Mouse (Mus musculus) cerebellum, adult 8-10 months (tissue): ENCODE data around the gene Nono.

Experiments used
- DNase-seq: peaks from one replicate; pipeline ENCODE4 v3.0.0; 2022

Gene Nono

GRCm38 (mm10) chrX:101429142-101429949 lies at the start of gene Nono:
Nono (plus strand) TSS chrX:101429318.
- peak; percentile 73 for DNase-seq

GRCm38 (mm10) chrX:101379744-101380143 lies 49.4 kb upstream of the Nono start:
- no peak for DNase-seq

DNA sequence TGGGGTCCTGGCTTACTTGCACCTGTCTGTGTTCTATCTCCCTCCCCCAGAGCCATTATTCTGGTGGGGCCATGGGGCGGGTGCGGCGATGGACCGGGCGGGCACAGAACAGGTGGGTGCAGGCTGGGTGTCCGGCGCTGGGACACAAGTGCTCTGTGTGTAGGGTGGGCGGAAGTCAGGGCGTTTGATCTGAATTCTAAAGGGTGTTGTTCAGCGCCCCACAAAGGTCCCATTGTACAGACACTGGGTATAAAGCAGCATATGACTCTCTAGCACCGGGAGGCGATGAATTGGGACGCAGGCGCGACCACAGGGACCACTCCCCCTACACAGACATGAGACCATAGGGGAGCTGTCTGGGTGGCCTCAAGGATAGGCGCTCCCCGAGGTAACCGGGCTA lies 45.7 kb upstream of the Nono start:
- DNase-seq: no peak

DNA sequence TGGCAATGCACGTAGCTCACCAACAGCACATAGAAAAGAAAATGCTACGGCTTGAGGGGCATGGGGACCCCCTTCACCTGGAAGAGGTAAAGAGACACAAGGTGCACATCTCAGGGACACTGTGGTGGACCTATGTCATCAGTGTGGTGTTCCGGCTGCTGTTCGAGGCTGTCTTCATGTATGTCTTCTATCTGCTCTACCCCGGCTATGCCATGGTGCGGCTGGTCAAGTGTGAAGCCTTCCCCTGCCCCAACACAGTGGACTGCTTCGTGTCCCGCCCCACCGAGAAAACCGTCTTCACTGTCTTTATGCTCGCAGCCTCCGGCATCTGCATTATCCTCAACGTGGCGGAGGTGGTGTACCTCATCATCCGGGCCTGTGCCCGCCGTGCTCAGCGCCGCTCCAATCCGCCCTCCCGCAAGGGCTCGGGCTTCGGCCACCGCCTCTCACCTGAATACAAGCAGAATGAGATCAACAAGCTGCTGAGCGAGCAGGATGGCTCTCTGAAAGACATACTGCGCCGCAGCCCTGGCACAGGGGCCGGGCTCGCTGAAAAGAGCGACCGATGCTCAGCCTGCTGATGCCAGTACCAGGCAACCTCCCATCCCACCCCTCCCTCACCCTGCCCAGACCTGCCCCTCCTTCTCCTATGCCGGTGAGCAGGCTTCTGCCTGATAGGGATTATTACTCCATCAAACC lies 44.5 kb upstream of the Nono start:
- peak; percentile 23 for DNase-seq

GRCm38 (mm10) chrX:101386222-101386621 lies 42.9 kb upstream of the Nono start:
- DNase-seq: no peak

DNA sequence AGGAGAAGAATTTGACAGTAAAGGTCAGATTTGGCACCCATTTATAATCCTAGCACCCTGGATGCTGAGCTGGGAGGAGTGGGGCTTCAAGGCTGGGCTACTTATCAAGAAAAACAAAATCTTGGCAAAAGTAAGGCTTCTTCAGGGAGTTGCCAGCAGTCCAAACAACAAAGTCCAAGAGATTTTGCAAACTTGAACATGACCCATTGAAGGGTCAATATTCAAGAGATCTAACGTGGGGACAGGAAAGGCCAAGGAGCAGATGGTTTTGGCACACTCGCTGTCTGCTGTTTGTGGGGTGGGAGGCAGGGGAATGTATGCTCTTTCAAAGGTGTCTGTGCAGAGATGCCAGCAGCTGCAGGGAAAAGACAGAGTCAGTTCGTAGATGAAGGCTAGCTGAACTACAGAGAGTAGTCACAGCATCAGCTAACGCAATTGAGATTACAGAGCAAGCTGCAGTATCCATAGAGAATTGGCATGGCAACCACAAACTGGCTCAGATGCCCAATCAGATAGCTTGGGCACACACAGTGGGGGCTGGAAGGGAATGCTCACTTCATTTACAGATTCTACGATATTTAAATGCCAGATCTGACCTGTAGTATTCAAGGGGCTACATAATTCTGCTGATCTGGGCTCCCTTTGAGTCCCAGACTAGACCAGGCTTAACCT lies 40.1 kb upstream of the Nono start:
- no peak for DNase-seq

DNA sequence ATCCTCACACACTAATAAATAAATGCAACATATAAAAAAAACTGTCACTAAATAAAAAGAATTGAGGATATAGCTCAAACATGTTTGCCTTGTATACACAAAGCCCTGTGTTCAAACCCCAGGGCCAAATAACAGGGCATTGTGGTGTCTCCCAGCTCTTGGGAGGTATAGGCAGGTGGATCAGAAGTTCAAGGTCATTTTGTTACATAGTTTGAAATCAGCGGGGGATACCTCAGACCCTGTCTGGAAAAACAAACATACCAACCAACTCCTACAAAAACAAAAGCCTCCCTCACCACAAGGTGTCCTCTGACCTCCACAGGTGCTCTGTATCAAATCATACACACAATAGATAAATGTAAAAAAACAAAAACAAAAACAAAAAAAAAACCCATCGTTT lies 34.8 kb upstream of the Nono start:
- no peak for DNase-seq

GRCm38 (mm10) chrX:101396459-101396858 lies 32.7 kb upstream of the Nono start:
- DNase-seq: no peak

DNA sequence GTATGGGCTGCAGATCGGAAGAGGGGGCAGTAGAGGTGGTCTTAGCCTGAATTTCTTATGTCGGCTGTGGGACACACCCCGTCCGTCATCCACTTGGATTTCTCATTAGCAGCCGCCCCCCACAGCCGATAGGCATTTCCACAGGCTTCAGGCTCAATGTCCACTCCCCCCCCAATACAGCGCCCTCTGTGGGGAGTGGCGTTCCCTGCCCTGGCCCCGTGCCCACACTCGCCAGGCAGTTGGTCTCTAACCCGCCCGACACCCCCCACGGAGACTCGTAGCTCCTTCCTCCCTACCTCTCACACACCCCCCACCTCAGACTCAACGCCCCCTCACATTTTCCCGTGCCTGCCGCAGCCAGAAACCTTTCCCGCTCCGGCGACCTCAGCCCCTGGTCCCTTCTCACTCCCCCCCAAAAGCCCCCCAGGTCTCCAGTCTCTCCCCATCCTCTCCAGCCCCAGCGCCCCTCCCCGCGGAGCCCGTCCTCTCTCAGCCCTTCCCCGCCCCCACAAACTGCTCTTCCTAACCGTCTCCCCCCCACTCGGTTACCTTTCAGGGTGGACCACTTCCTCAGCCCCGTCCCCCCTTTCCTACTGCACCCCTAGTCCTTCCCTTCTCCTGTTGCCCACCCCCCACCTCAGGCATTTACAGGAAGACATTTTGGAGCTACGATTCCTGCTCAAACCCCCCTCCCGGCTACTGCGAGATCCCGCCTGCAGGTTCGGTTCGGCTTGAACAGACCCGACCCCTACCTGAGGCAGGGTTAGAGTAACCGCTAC lies 10.0 kb upstream of the Nono start:
- DNase-seq: peak; percentile 55

- peak; percentile 82 for DNase-seq
Measured at GRCm38 (mm10) chrX:101419725-101420699, 9.1 kb upstream of the Nono start.

- DNase-seq: no peak
Measured at GRCm38 (mm10) chrX:101420700-101421095, 8.4 kb upstream of the Nono start, which contains the start of gene Zmym3. Zmym3 (minus strand) TSS chrX:101420849.

- no peak for DNase-seq
Measured at GRCm38 (mm10) chrX:101423462-101423861, 5.7 kb upstream of the Nono start.

DNA sequence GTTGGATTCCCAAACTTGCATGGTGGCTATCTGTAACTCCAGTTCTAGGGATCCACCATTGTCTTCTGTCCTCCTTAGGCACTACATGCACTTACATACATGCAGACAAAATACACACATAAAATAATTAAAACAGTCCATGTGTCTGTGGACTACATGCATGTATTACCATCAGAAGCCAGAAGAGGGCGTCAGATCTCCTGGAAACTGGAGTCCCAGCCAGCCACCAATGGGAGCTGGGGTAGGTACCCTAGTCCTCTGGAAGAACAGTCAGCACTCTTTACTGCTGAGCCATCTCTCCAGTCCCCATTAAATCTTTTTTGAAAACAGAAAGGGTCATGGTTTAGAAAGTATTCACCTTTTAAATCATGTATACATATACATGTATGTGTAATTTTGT lies 1.3 kb upstream of the Nono start:
- peak; percentile 17 for DNase-seq

- DNase-seq: no peak
Measured at GRCm38 (mm10) chrX:101428785-101429141, 355 bp upstream of the Nono start.

DNA sequence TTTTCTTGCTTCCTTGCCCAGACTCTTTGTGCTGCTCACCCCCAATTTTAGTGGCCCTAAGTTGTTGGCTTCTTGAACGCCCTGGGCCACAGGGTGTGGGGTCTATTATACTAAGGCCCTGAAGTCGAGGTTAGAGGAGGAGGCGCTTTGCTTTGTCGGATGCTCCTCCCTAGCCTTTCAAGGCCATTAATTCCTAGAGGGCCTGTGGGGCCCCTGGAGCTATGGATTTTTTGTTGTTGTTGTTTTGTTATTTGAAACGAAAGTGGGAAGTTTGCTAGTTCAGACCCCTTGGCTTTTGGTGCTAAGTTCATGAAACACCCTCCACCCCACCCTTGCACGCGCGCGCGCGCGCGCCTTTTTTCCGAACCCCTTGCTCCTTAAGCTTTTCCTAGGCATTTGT lies 858 bp downstream of the Nono start:
- no peak for DNase-seq

- DNase-seq: no peak
Measured at GRCm38 (mm10) chrX:101448886-101449475, 19.9 kb downstream of the Nono start, which contains the start of gene Itgb1bp2. Itgb1bp2 (plus strand) TSS chrX:101449088.

DNA sequence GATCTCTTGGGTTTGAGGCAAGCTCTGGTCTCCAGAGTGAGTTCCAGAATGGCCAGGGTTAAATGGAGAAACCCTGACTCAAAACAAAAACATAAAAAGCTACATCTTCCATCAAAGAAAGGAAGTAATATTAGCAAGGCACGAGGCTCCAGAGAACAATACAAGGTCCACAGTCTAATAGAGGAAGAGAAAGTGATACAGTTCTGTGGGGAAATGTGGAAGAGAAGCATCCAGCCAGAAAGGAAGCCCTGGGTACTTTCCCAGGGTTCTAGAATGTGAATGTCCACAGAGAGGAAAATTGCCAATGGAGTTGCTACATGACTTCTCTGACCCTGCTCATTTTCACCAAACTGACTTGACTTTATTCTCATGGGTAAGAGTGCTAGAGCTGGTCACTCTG lies 22.0 kb downstream of the Nono start:
- DNase-seq: no peak

GRCm38 (mm10) chrX:101451591-101451990 lies 22.5 kb downstream of the Nono start:
- no peak for DNase-seq

GRCm38 (mm10) chrX:101472202-101472601 lies 43.1 kb downstream of the Nono start:
- DNase-seq: no peak

DNA sequence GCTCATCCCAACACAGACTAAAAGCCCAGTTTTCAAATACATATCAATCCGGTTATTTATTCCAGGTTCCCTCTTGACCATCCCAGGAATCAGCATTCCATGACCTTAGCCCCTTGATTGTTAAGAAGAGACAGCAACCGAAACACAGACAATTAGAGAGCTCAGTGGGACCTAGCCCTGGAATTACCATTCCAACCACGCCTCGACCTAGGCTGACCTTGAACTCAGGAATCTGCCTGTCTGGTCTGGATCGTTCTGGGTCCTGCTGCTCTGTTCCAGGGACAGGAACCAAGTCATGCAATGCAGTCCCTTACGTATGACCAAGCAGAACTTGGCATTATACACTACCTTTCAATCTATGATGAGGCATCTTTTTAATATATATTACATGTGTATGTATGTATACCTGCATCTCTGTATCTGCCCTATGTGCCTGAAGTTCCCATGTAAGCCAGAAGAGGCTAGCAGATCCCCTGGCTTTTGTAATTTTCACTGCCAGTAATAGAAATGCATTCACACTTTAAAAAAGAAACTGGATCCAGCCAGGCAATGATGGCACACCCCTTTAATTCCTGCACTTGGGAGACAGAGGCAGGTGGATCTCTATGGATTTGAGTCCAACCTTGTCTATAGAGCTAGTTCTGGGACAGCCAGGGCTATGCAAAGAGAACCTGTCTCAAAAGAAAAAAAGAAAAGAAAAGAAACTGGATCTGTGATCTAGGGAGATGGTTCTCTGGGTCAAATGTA lies 52.7 kb downstream of the Nono start:
- DNase-seq: no peak
